ENCODE assay signal across 24 mouse cellular contexts in the genomic region with DNA sequence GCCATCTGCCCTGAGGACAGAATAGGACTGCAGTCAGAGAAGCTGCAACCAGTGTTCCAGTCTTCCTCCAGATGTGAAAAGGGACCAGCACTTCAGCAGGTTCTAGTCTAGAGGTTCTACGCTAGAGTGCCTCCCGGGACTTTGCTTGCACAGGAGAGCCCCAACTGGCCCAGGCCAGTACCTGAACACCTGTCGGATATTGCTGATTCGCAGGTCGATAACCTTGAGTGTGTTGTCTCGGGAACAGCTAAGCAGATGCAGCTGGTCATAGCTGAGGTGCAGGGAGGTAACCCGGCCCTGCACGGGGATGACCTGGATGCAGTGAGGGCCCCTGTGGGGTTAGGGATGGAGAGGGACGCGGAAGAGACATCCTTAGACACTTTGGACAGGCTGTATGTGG.
"Had no signal": no experiment of that assay in that cellular context is flagged by ENCODE, and none has a peak within 500 bp of the region (broad histone marks: within the 10 kb centered on the region; RNA-seq: fewer than 3 reads in every experiment).

No protein-coding gene starts in this region.

- H3K4me1 ChIP-seq: heart, embryonic 15.5 days; hindbrain, embryonic 15.5 days; kidney, embryonic 15.5 days; limb, embryonic 13.5 days had no signal

- H3K9me3 ChIP-seq: heart, embryonic 13.5 days; heart, embryonic 15.5 days; hindbrain, embryonic 13.5 days; hindbrain, embryonic 15.5 days; kidney, embryonic 15.5 days; limb, embryonic 13.5 days; limb, embryonic 15.5 days had no signal

- H3K4me3 ChIP-seq: heart, embryonic 13.5 days; heart, embryonic 15.5 days; hindbrain, embryonic 13.5 days; hindbrain, embryonic 15.5 days; kidney, embryonic 15.5 days; limb, embryonic 13.5 days; limb, embryonic 15.5 days had no signal

- H3K9ac ChIP-seq: heart, embryonic 13.5 days; heart, embryonic 15.5 days; hindbrain, embryonic 13.5 days; hindbrain, embryonic 15.5 days; kidney, embryonic 15.5 days; limb, embryonic 13.5 days; limb, embryonic 15.5 days; liver, embryonic 14.5 days had no signal

- ATAC-seq: hindbrain, postnatal 0 days; intestine, embryonic 16.5 days had no signal

- H3K27ac ChIP-seq: heart, embryonic 13.5 days; heart, embryonic 15.5 days; hindbrain, embryonic 13.5 days; hindbrain, embryonic 15.5 days; hindbrain, postnatal 0 days; kidney, embryonic 15.5 days; kidney, postnatal 0 days; limb, embryonic 13.5 days; limb, embryonic 15.5 days; liver, embryonic 14.5 days had no signal

- H3K4me2 ChIP-seq: heart, embryonic 11.5 days; heart, embryonic 13.5 days; heart, embryonic 15.5 days; hindbrain, embryonic 13.5 days; hindbrain, embryonic 15.5 days; kidney, embryonic 15.5 days; limb, embryonic 13.5 days; limb, embryonic 15.5 days had no signal

- DNase-seq: gastrocnemius, postnatal 14 days; gastrocnemius, postnatal 36 days; heart, adult 18-20 months; heart, postnatal 36 days; kidney, adult 11 months; kidney, adult 2 months; kidney, adult 9 months; kidney, postnatal 14 days; kidney, postnatal 36 days; layer of hippocampus, adult 9-11 months; layer of hippocampus, postnatal 36 days; left cerebral cortex, postnatal 4 days had no signal

- H3K27me3 ChIP-seq: heart, embryonic 13.5 days; heart, embryonic 15.5 days; hindbrain, embryonic 13.5 days; hindbrain, embryonic 15.5 days; kidney, embryonic 15.5 days; limb, embryonic 13.5 days; limb, embryonic 15.5 days had no signal
